8 mouse cellular contexts compared by ENCODE assay signal in the genomic region with DNA sequence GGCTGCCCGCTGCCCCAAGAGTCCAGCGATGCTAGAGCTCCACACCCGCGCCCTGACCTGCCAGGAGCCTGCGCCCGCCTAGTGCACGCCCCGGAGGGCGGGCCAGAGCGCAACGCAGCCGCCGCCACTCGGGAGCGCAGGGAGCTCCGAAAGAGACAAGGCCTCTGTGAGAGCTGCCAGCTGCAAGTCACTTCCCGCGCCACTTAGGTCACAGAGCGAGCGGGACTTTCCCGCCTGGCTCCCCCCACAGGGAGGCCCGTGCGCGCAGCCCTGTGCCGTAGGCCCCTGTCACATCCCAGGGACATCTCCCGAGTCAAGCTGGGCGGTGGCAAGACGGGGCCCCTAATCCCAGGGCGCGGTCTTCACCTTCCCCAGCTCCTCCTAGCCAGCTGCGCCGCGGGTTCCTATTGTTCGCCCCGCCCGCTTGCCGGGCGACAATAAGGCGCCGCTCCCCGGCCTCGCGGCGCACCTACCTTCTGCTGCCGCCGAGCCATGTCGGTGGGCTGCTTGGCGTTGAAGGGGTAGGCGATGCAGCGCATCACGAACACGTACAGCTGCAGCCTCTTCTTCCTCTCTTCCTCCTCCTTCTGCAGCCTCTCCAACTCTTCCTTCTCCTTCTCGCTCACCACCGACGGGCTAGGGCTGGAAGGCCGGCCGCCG. TPM values are rescaled to one million over a fixed set of nuclear protein-coding genes. Genes with fewer than 3 reads are reported as not detected.
DNase-seq lines count a peak whose midpoint lies in the region; ATAC-seq and TF ChIP-seq lines count a peak whose summit lies in the region.

No protein-coding gene starts in this region.

- TF ChIP-seq CTCF in heart, adult 2 months (IDR thresholded peaks at IDR 0.05) = no peak
- TF ChIP-seq CTCF in embryonic fibroblast, embryonic 13.5 days (IDR thresholded peaks at IDR 0.05; ENCODE audit: borderline replicate concordance, insufficient read depth, low read length) = no peak

- H3K27ac ChIP-seq in heart, adult 2 months = no peak overlapping the region
- H3K27ac ChIP-seq in embryonic fibroblast, embryonic 13.5 days (ENCODE audit: insufficient read depth, low read length) = no peak overlapping the region
- H3K27ac ChIP-seq in hindbrain, embryonic 12.5 days = peak overlapping the region; percentile 98
- no peak overlapping the region for H3K27ac ChIP-seq in limb, embryonic 11.5 days (replicated peaks; ENCODE audit: low read depth, low read length)

- no peaks in the 10 kb centered on the region for H3K9me3 ChIP-seq in hindbrain, embryonic 12.5 days (replicated peaks)
- no peaks in the 10 kb centered on the region for H3K9me3 ChIP-seq in limb, embryonic 11.5 days (ENCODE audit: control insufficient read depth, low read length)

- H3K4me3 ChIP-seq in heart, adult 2 months = peak overlapping the region; percentile 32; the same call in 1 of the 2 replicates
- H3K4me3 ChIP-seq in embryonic fibroblast, embryonic 13.5 days (ENCODE audit: insufficient read depth, low read length) = peak overlapping the region; percentile 35
- peak overlapping the region; percentile 77 for H3K4me3 ChIP-seq in hindbrain, embryonic 12.5 days
- peak overlapping the region; percentile 51 for H3K4me3 ChIP-seq in limb, embryonic 11.5 days (ENCODE audit: low read depth, low read length)

- H3K79me2 ChIP-seq in heart, adult 2 months (replicated peaks; ENCODE audit: control insufficient read depth, insufficient read depth, low read length) = no peaks in the 10 kb centered on the region

- TF ChIP-seq POLR2A in heart, adult 2 months (IDR thresholded peaks at IDR 0.05; ENCODE audit: insufficient read depth, low read depth, low read length) = no peak
- no peak for TF ChIP-seq POLR2A in embryonic fibroblast, embryonic 13.5 days (IDR thresholded peaks at IDR 0.05; ENCODE audit: low read depth, low read length)

- TF ChIP-seq EP300 in heart, adult 2 months (IDR thresholded peaks at IDR 0.05; ENCODE audit: insufficient read depth, low read depth, low read length) = no peak

- peaks cover 3% of the 10 kb centered on the region; the same call in 1 of the 2 replicates for H3K27me3 ChIP-seq in heart, adult 2 months (ENCODE audit: control insufficient read depth, insufficient read depth, low read length)
- peaks cover 3% of the 10 kb centered on the region for H3K27me3 ChIP-seq in hindbrain, embryonic 12.5 days
- H3K27me3 ChIP-seq in limb, embryonic 11.5 days (ENCODE audit: control insufficient read depth, insufficient read depth, low read length) = peaks cover 16% of the 10 kb centered on the region

- no peaks in the 10 kb centered on the region for H3K4me1 ChIP-seq in heart, adult 2 months (ENCODE audit: control insufficient read depth, insufficient read depth, low read length)
- no peaks in the 10 kb centered on the region for H3K4me1 ChIP-seq in embryonic fibroblast, embryonic 13.5 days (ENCODE audit: control insufficient read depth, insufficient read depth, low read length)
- H3K4me1 ChIP-seq in hindbrain, embryonic 12.5 days = 0 out of 2 replicates have a peak, but pooled peaks cover 8% of the 10 kb centered on the region
- H3K4me1 ChIP-seq in limb, embryonic 11.5 days (ENCODE audit: control insufficient read depth, insufficient read depth, low read length) = 0 out of 2 replicates have a peak, but pooled peaks cover 5% of the 10 kb centered on the region

- no peaks in the 10 kb centered on the region for H3K36me3 ChIP-seq in heart, adult 2 months (ENCODE audit: control insufficient read depth, insufficient read depth, low read length)
- no peaks in the 10 kb centered on the region for H3K36me3 ChIP-seq in hindbrain, embryonic 12.5 days
- no peaks in the 10 kb centered on the region for H3K36me3 ChIP-seq in limb, embryonic 11.5 days (ENCODE audit: control insufficient read depth, insufficient read depth, low read length)

- H3K9ac ChIP-seq in heart, adult 2 months (ENCODE audit: low read depth, low read length) = no peak overlapping the region
- H3K9ac ChIP-seq in hindbrain, embryonic 12.5 days = peak overlapping the region; percentile 96
- peak overlapping the region; percentile 43; the same call in 1 of the 2 replicates for H3K9ac ChIP-seq in limb, embryonic 11.5 days (ENCODE audit: low read length)

- DNase-seq in heart, adult 2 months = peak; percentile 19 to 26
- no peak for DNase-seq in heart, postnatal 25 days (ENCODE audit: low spot score)
- peak; percentile 93 for DNase-seq in brain, adult 2 months (ENCODE audit: low read depth, low spot score)
- DNase-seq in limb, embryonic 11.5 days (ENCODE audit: low spot score) = peak; percentile 71
- DNase-seq in ovary, postnatal 10 days (ENCODE audit: low spot score) = peak; percentile 1
- DNase-seq in c-Kit-positive CD71-positive TER-119-positive erythroid progenitor cells, embryonic 14.5 days (ENCODE audit: low spot score) = no peak

- under 1% methylated on average over 58 of the region's 58 CpGs for WGBS in heart, adult 2 months
- under 1% methylated on average over 54 of the region's 58 CpGs for WGBS in hindbrain, embryonic 12.5 days
- under 1% methylated on average over 58 of the region's 58 CpGs for WGBS in limb, embryonic 11.5 days

- H3K4me2 ChIP-seq in hindbrain, embryonic 12.5 days (replicated peaks) = peak overlapping the region; percentile 71
- H3K4me2 ChIP-seq in limb, embryonic 11.5 days (ENCODE audit: low read depth, severe bottlenecking) = peak overlapping the region; percentile 97

- peak; percentile 78 for ATAC-seq in hindbrain, embryonic 12.5 days (ENCODE audit: low FRiP score)
- ATAC-seq in limb, embryonic 11.5 days (ENCODE audit: insufficient number of reproducible peaks, low FRiP score, low TSS enrichment, low read depth) = peak; percentile 76

- intact Hi-C loops in heart, adult 2 months (cut with DNase I) = no loop called here
- intact Hi-C loops in heart, postnatal 25 days (cut with DNase I) = no loop called here

RNA-seq across cellular contexts. Expression of gene Cadps, which starts 0.9 kb away (rescaled TPM):
- total RNA-seq in heart, adult 2 months (2021) = under 1 TPM in 1 of 2 experiments, not detected in 1; 0.09 TPM
- 0.16 and 0.23 TPM in 2 replicates for polyA plus RNA-seq in heart, adult 2 months (2012; rRNA removed)
- total RNA-seq in heart, postnatal 25 days (2021) = not detected
- polyA plus RNA-seq in embryonic fibroblast, embryonic 13.5 days (2011; ENCODE audit: insufficient read length, low read depth, missing spikeins) = 0.49 TPM in 1 of 2 replicates, not detected in the other
- polyA plus RNA-seq in hindbrain, embryonic 12.5 days (2016; fragmentation: Nextera tagmentation; extraction: Ambion mirVana) = 21.0 and 21.8 TPM in 2 replicates
- polyA plus RNA-seq in limb, embryonic 11.5 days (2014; fragmentation: Nextera tagmentation; extraction: Ambion mirVana) = 0.36 and 0.95 TPM in 2 replicates

Comparison
In these comparisons a context has a peak if more than half of its experiments do, and no peak if none do; other contexts are left out.
1. DNase-seq: peak in heart, adult 2 months (2 of 2), brain, adult 2 months (single experiment), limb, embryonic 11.5 days (single experiment) and ovary, postnatal 10 days (single experiment); none in heart, postnatal 25 days (single experiment) and c-Kit-positive CD71-positive TER-119-positive erythroid progenitor cells, embryonic 14.5 days (single experiment).
2. RNA of gene Cadps, which starts 0.9 kb away (polyA plus RNA-seq): 21.0 to 21.8 TPM in hindbrain, embryonic 12.5 days; 0.49 TPM in embryonic fibroblast, embryonic 13.5 days, 0.36 to 0.95 TPM in limb, embryonic 11.5 days and 0.16 to 0.23 TPM in heart, adult 2 months; every median in the first group is over 10 times any median in the second.
3. Peak in every context shown above with its lines, with median percentiles within 50 percentile points of each other: H3K4me3 ChIP-seq.